Mouse (Mus musculus) lung, embryonic 16.5 days (tissue): ENCODE measurements around the gene Traf4. TPM values are rescaled to one million over a fixed set of nuclear protein-coding genes. Genes with fewer than 3 reads are reported as not detected.

Experiments used
- ATAC-seq: fragments of 200-750 bp; cut with Nextera tagmentation; 2 replicates; pipeline ENCODE4 v1.8.0; 2017; ENCODE audit warnings: low read depth, mild to moderate bottlenecking, moderate library complexity
- H3K27ac ChIP-seq: fragments of 300-500 bp; sonication (generic); 2 replicates; pipeline ENCODE4 v1.5.1; 2014; ENCODE audit warnings: mild to moderate bottlenecking, control low read depth, low read length
- H3K27me3 ChIP-seq: fragments of 300-500 bp; sonication (generic); 2 replicates; pipeline ENCODE4 v1.6.1; 2014; ENCODE audit warnings: low read depth, low read length, mixed read lengths; ENCODE audit not compliant: control insufficient read depth, insufficient read depth
- H3K36me3 ChIP-seq: fragments of 300-500 bp; sonication (generic); 2 replicates; pipeline ENCODE4 v1.6.1; 2014; ENCODE audit warnings: low read length; ENCODE audit not compliant: control insufficient read depth, insufficient read depth
- H3K4me1 ChIP-seq: fragments of 300-500 bp; sonication (generic); replicated peaks from 2 replicates; pipeline ENCODE4 v1.6.1; 2014; ENCODE audit warnings: low read length, mixed read lengths; ENCODE audit not compliant: control insufficient read depth, insufficient read depth
- H3K4me2 ChIP-seq: fragments of 300-500 bp; sonication (generic); 2 replicates; pipeline ENCODE4 v1.6.1; 2014; ENCODE audit warnings: low read depth, low read length, control low read depth
- H3K4me3 ChIP-seq: fragments of 300-500 bp; sonication (generic); 2 replicates; pipeline ENCODE4 v1.5.1; 2014; ENCODE audit warnings: mild to moderate bottlenecking, low read length, control low read depth
- H3K9ac ChIP-seq: fragments of 300-500 bp; sonication (generic); 2 replicates; pipeline ENCODE4 v1.6.1; 2014; ENCODE audit warnings: low read length, control low read depth
- H3K9me3 ChIP-seq: fragments of 300-500 bp; sonication (generic); 2 replicates; pipeline ENCODE4 v1.6.1; 2016; ENCODE audit warnings: low read length; ENCODE audit not compliant: control insufficient read depth
- WGBS: fragments of 180-500 bp; shearing (Covaris S2); extraction: QIAGEN DNeasy Blood & Tissue Kit; methylation state at CpG from one replicate; pipeline ENCODE4 v1.1.7; 2014; 5-methylcytosine and 5-hydroxymethylcytosine counted together
- polyA plus RNA-seq: library from polyadenylated mRNA; unstranded; fragments of >200 nt; fragmentation: Nextera tagmentation; extraction: Ambion mirVana; gene quantifications from 2 replicates; pipeline ENCODE4 v1.2.1, GENCODE M21; 2015

Gene Traf4
- polyA plus RNA-seq, 1 experiment from 2014 or later = 96.3 TPM

- Histone ChIP-seq H3K4me1 (peaks cover 17% of the 10 kb centered on the region), H3K27ac (no peak overlapping the region), H3K36me3 (no peaks in the 10 kb centered on the region), H3K4me3 (no peak overlapping the region), H3K27me3 (no peaks in the 10 kb centered on the region), H3K9ac (no peak overlapping the region), H3K9me3 (no peaks in the 10 kb centered on the region), H3K4me2 (no peak overlapping the region)
- ATAC-seq = no peak
- 44% methylated on average over 19 of the region's 19 CpGs for WGBS
Measured at GRCm38 (mm10) chr11:78168541-78169468, 3.4 kb upstream of the Traf4 start.

DNA sequence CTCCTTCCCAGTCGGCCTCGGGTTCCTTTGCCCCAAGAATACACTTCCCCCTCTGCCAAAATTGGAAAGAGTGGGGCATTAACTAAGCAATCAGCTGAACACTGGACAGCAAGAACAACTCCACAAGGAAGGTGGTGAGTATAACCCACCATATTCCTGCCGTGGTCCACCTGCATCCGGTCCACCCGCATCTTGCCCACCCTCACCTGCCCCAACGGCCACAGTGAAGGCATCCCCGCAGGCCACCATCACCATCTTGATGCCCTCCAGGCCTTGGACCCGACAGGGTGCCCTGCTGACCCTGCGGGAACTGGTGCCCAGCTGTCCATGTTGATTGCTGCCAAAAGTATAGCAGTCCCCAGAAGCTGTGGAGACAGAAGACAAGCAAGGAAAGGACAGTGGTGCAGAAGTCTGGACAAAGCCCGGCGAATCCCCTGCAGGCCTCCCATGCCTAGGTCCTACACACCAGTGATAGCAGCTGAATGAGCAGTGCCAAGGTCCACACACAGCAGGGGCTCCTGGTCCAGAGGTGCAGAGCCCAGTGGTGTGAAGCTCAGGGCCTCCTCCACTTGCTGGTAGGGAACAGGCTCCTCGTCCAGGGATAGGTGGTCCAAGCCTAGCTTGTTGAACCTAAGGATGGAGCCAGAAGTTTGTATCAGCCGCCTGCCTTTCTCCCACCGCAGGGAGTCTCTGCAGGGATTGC, 2.0 kb upstream of the Traf4 start:
- Histone ChIP-seq H3K4me3 (no peak overlapping the region), H3K4me1 (peaks cover 26% of the 10 kb centered on the region), H3K9ac (no peak overlapping the region), H3K4me2 (no peak overlapping the region), H3K36me3 (0 out of 2 replicates have a peak, but pooled peaks cover 2% of the 10 kb centered on the region), H3K27me3 (no peaks in the 10 kb centered on the region), H3K27ac (no peak overlapping the region), H3K9me3 (no peaks in the 10 kb centered on the region)
- ATAC-seq = no peak
- 86% methylated on average over 14 of the region's 14 CpGs for WGBS

- Histone ChIP-seq H3K9ac (peak overlapping the region; percentile 24), H3K36me3 (peaks cover 5% of the 10 kb centered on the region), H3K4me1 (peaks cover 33% of the 10 kb centered on the region), H3K27ac (peak overlapping the region; percentile 99), H3K9me3 (no peaks in the 10 kb centered on the region), H3K27me3 (no peaks in the 10 kb centered on the region), H3K4me3 (no peak overlapping the region), H3K4me2 (no peak overlapping the region; the same call in 1 of the 2 replicates)
- WGBS = 67% methylated on average over 6 of the region's 6 CpGs
- no peak for ATAC-seq
Measured at GRCm38 (mm10) chr11:78166640-78167039, 1.3 kb upstream of the Traf4 start.

GRCm38 (mm10) chr11:78166161-78166560, 772 bp upstream of the Traf4 start:
- Histone ChIP-seq H3K27ac (peak overlapping the region; percentile 99), H3K4me2 (peak overlapping the region; percentile 88), H3K9me3 (no peaks in the 10 kb centered on the region), H3K36me3 (peaks cover 8% of the 10 kb centered on the region), H3K9ac (peak overlapping the region; percentile 92), H3K27me3 (no peaks in the 10 kb centered on the region), H3K4me3 (peak overlapping the region; percentile 88), H3K4me1 (peaks cover 36% of the 10 kb centered on the region)
- WGBS = 37% methylated on average over 4 of the region's 4 CpGs
- no peak for ATAC-seq

DNA sequence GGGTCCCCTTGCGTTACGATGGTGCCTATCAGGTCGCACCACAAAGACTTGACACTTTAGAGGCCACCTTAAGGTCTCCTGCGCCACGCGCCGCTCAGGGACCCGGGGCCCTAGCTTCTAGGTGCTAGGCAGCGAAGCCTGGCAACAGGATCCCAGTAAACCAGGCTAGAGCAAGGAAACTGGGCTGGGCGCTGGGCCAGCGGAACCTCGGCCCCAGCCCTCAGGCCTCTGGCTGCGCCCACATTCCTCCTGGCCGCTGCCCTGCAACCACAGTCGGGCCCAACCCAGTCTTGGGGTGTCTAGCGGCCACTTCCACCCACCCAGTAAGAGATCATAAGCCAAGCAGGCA, 346 bp upstream of the Traf4 start:
- under 1% methylated on average over 16 of the region's 16 CpGs for whole genome bisulfite sequencing
- H3K4me1 ChIP-seq = peaks cover 36% of the 10 kb centered on the region

DNA sequence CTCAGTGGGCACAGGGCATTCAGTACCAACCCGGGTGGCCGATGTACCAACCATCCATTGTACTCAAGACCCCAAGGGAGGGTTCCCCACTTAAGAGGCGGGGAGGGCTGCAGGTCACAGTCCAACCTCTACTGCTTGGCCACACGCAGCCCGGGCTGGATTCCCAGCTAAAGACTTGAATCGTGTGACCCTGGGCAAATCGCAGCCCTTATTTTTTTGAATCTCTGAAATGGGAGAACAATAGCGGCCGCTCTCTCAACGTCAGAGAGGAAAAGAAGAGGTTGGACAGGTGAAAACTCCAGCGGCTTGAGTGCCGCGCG, 825 bp downstream of the Traf4 start:
- ATAC-seq = no peak; the same call in 1 of the 2 replicates
- 0% methylated on average over 14 of the region's 14 CpGs for WGBS
- peaks cover 42% of the 10 kb centered on the region for H3K4me1 ChIP-seq

More for the DNA sequence above, 346 bp upstream of the Traf4 start:
- ATAC-seq = peak; percentile 43
- Histone ChIP-seq H3K27ac (peak overlapping the region; percentile 99), H3K9me3 (no peaks in the 10 kb centered on the region), H3K36me3 (peaks cover 11% of the 10 kb centered on the region), H3K27me3 (no peaks in the 10 kb centered on the region), H3K9ac (peak overlapping the region; percentile 92), H3K4me3 (peak overlapping the region; percentile 88), H3K4me2 (peak overlapping the region; percentile 88)

GRCm38 (mm10) chr11:78163681-78164603, 1.4 kb downstream of the Traf4 start:
- WGBS = under 1% methylated on average over 22 of the region's 22 CpGs

More for the DNA sequence above, 825 bp downstream of the Traf4 start:
- H3K9ac ChIP-seq = peak overlapping the region; percentile 92
- H3K27me3 ChIP-seq = no peaks in the 10 kb centered on the region
- peaks cover 23% of the 10 kb centered on the region for H3K36me3 ChIP-seq
- peak overlapping the region; percentile 88 for H3K4me2 ChIP-seq
- H3K27ac ChIP-seq = peak overlapping the region; percentile 99
- H3K9me3 ChIP-seq = no peaks in the 10 kb centered on the region
- peak overlapping the region; percentile 88 for H3K4me3 ChIP-seq

GRCm38 (mm10) chr11:78163045-78163444, 2.3 kb downstream of the Traf4 start:
- Histone ChIP-seq H3K9ac (peak overlapping the region; percentile 92), H3K4me2 (peak overlapping the region; percentile 88), H3K4me3 (peak overlapping the region; percentile 88), H3K36me3 (peaks cover 35% of the 10 kb centered on the region), H3K9me3 (no peaks in the 10 kb centered on the region), H3K27ac (peak overlapping the region; percentile 99), H3K27me3 (no peaks in the 10 kb centered on the region), H3K4me1 (peaks cover 46% of the 10 kb centered on the region)
- no peak for ATAC-seq
- 37% methylated on average over 2 of the region's 2 CpGs for WGBS

More at GRCm38 (mm10) chr11:78163681-78164603, 1.4 kb downstream of the Traf4 start:
- H3K4me1 ChIP-seq = peaks cover 46% of the 10 kb centered on the region
- H3K4me2 ChIP-seq = peak overlapping the region; percentile 88
- peaks cover 26% of the 10 kb centered on the region for H3K36me3 ChIP-seq
- H3K4me3 ChIP-seq = peak overlapping the region; percentile 88
- H3K9me3 ChIP-seq = no peaks in the 10 kb centered on the region
- ATAC-seq = peak; percentile 75
- H3K9ac ChIP-seq = peak overlapping the region; percentile 92
- H3K27me3 ChIP-seq = no peaks in the 10 kb centered on the region
- H3K27ac ChIP-seq = peak overlapping the region; percentile 99
